Mouse (Mus musculus) neutrophil, adult 65 days (primary cell): ENCODE measurements around the gene Babam1. TPM values are rescaled to one million over a fixed set of nuclear protein-coding genes. Genes with fewer than 3 reads are reported as not detected.

Experiments used
- total RNA-seq: library from RNA; stranded (reverse); gene quantifications from 2 replicates; pipeline ENCODE4 v1.2.4, GENCODE M21; 2023

Gene Babam1
- 48.3 and 53.8 TPM in 2 replicates for total RNA-seq

DNA sequence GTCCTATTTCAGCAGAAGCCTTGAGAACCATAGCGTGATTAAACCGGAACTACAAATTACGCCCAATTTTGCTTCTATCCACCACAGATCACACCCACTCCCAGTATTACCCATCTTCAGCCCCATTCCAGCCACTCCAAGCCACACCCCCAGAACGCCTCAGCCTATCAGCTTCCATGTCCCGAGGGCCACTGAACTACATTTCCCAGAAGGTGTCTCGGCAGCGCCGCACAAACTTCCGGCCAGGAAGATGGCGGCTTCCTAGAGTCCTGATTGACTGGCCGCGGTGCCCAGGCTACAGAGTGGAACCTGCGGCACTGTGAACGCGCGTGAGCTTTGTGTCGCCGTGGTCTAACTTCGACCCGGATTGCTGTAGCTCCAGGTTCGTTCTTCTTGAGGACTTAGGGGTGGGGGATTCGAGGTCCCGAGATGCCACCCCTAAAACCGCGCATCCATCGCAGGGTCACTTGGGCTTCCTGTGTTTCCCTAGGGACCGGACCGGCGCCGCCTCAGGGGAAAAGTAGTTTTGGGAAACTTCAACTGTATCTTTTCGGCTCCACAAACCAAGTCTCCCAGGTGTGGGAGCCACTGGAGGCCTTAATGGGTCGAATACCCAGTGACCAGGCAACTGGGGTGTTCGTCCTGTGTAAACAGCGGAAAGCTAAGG is at the start of gene Babam1:
Gene Babam1, plus strand, starts transcription at position 223 of the 667 bp plus-strand sequence.

DNA sequence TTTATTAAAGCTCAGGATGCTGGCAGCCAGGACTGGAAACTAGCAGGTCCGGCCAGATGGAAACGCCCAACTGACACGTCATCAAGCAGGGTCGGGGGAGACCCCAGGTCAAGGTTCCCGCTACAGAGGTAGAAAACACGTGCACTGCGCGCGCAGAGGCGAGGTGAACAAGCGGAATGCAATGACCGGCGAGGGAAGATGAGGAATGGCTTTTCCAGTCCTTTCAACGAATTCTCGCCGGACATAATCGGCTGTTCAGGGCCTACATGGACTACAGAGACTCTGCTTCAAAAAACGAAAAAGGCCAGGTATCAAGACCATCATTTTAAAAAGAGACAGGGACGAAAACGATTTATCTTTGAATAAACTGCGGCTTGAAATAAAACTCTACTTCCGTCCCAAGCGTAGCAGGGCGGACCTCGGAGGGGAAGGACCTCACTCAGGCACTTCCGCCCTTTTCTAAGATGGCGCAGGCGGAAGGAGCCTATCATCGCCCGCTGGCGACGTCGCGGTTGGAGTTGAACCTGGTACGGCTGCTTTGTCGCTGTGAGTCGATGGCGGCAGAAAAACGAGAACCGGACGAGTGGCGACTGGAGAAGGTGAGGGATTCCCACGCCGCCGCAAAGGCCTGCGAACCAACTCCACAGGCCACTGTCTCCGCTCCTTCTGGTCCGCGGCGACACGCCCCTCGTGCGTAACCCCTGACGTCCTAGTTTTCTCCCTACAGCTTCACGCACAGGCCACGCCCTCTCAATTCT is 29.7 kb upstream of the Babam1 start, which contains the start of gene Use1:
Gene Use1, plus strand, starts transcription at position 78 of the 758 bp plus-strand sequence.

DNA sequence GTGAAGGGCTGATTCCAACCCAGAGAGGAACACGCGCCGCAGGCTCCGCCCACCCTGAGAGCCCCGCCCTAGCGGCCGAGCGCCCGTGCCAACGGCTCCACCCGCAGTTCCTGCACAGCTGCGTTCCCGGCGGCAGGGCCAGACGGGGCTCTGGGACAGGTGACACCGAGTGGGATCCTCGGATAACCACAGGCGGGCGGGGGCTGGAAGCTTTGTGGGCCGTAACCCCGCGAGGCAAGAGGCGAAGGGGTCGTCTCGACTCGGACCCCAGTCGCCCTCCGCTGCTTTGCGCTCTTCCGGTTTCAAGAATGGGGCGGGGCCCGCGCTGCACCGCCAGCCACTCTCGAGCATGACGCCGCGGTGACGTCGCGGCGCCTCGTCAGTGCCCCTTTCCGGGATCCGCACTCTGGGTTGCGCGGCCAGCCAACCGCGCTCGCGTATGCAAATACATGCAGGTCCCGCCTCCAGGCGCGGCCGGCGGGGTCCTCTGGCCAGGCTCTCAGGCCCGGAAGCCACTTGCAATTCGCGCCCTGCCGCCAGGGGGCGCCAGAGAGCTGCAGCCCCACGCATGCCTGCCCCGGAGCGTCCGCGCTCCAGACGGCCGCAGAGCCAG is 25.3 kb upstream of the Babam1 start, which contains the start of gene Ocel1:
Gene Ocel1, plus strand, starts transcription at position 63 of the 613 bp plus-strand sequence.

DNA sequence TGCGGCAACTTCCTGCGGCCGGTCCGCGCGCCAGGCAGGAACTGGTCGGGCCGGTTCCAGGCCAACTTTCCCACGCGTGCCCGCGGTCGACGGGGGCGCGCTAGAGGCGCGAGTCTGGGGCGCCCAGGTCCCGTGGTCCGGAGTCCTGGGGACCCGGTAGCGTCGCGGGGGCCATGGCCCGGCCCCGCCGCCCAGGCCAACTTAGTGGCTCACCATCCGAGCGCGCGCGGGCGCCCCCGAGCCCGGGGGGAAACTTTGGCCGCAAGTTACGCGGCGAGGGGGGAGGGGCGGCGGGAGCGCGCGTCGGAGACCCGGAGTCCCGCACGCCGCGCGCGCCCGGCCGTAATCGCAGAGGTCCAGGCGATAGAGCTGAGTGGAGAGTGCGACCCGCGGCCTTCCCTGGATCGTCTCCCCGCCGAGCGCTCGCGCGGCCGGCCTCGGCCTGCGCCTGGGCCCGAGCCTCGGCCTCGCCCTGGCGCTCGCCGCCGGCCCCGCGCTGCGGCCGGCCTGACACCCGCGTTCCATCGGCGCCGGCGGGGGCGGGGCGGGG is 15.2 kb upstream of the Babam1 start, which contains the start of gene Nr2f6:
Gene Nr2f6, minus strand, starts transcription at position 540 of the 550 bp plus-strand sequence.

DNA sequence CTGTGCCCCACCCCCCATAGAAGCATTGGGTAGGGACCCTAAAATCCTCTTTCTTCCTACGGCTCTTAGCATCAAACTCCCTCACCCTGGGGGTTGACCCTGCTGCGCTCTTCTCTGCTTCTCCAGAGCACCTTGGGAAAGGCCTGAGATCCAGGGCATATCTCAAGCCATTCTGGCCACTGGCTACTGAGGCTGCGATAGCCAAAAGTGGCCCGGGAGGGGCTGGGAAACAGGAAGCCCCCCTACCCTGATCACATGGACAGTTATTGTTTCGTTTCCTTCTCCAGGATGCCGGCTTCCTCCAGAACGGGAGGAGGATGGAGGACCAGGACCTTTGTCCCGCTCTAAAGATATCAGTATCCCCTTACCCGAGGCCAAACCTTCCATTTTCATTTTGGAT is 1.0 kb upstream of the Babam1 start, which contains the start of gene Ushbp1:
Gene Ushbp1, minus strand, starts transcription at position 174 of the 400 bp plus-strand sequence.

DNA sequence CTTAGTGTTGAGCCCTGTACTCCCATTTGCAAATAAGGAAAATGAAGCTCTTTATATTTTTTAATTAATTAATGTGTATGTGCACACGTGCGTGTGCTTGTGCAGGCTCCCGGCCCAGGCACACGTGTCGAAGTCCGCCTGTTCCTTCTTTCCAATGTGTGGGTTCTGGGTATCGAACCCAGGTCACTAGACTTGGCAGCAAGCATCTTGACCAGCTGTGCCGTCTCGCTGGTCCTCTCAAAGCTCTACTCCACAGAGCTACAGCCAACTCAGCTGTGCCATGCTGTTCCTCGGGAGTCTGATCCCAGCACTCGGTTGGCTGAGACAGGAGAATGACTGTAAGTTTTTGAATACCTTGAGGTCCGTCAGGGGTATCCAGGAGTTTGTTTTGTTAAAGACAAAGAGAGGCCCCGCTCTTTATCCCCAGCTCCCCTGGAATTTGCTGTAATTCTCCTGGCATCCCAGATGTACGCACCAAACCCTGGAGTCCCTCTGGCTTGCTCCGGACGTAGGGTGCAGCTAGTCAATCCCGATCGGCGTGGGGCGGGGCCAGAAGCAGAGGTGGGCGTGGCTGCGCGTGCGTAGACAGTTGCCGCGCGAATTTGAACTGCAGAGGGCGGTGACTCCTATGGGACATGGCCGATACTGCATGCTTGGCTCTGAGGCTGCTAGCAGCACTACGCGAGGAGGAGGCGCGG is 8.9 kb downstream of the Babam1 start, which contains the start of gene Ankle1:
Gene Ankle1, plus strand, starts transcription at position 610 of the 698 bp plus-strand sequence.

Other genes with a start within 250 kb of the Babam1 start
- gene Myo9b, start 124.1 kb upstream of the Babam1 start, total RNA-seq: 142 and 167 TPM in 2 replicates
- 43.6 and 80.1 TPM in 2 replicates for gene Haus8, start 123.9 kb upstream of the Babam1 start, total RNA-seq
- gene Use1, start 30.0 kb upstream of the Babam1 start, total RNA-seq: 129 and 136 TPM in 2 replicates
- gene Ocel1, start 25.6 kb upstream of the Babam1 start, total RNA-seq: 19.2 and 21.5 TPM in 2 replicates
- 8.2 and 8.6 TPM in 2 replicates for gene Nr2f6, start 14.9 kb upstream of the Babam1 start, total RNA-seq
- 0.16 TPM in 1 of 2 replicates, not detected in the other for gene Ushbp1, start 1.1 kb upstream of the Babam1 start, total RNA-seq
- 11.3 and 13.8 TPM in 2 replicates for gene Ankle1, start 9.1 kb downstream of the Babam1 start, total RNA-seq
- gene Abhd8, start 66.8 kb downstream of the Babam1 start, total RNA-seq: 3.6 and 5.1 TPM in 2 replicates
- gene Mrpl34, start 68.1 kb downstream of the Babam1 start, total RNA-seq: 17.4 and 18.6 TPM in 2 replicates
- gene Dda1, start 72.3 kb downstream of the Babam1 start, total RNA-seq: 70.0 and 77.1 TPM in 2 replicates
- gene Ano8, start 89.1 kb downstream of the Babam1 start, total RNA-seq: 3.0 and 3.9 TPM in 2 replicates
- 7.4 and 8.6 TPM in 2 replicates for gene Gtpbp3, start 91.2 kb downstream of the Babam1 start, total RNA-seq
- gene Plvap, start 114.9 kb downstream of the Babam1 start, total RNA-seq: 0.47 TPM in 1 of 2 replicates, not detected in the other
- gene Ccdc194, start 128.8 kb downstream of the Babam1 start, total RNA-seq: not detected in 2 replicates
- 10.9 and 16.2 TPM in 2 replicates for gene Bst2, start 140.6 kb downstream of the Babam1 start, total RNA-seq
- gene Mvb12a, start 146.1 kb downstream of the Babam1 start, total RNA-seq: 27.6 and 31.6 TPM in 2 replicates
- 0.32 TPM in 1 of 2 replicates, not detected in the other for gene Tmem221, start 162.0 kb downstream of the Babam1 start, total RNA-seq
- gene Nxnl1, start 169.7 kb downstream of the Babam1 start, total RNA-seq: not detected in 2 replicates
- gene Slc27a1, start 172.0 kb downstream of the Babam1 start, total RNA-seq: 0.92 and 1.0 TPM in 2 replicates
- gene Pgls, start 195.3 kb downstream of the Babam1 start, total RNA-seq: 74.4 and 81.6 TPM in 2 replicates
- gene Fam129c, start 200.8 kb downstream of the Babam1 start, total RNA-seq: 5.7 and 14.9 TPM in 2 replicates
- gene Colgalt1, start 214.1 kb downstream of the Babam1 start, total RNA-seq: 41.4 and 44.9 TPM in 2 replicates